10 mouse cellular contexts compared by ENCODE assay signal in the genomic region with DNA sequence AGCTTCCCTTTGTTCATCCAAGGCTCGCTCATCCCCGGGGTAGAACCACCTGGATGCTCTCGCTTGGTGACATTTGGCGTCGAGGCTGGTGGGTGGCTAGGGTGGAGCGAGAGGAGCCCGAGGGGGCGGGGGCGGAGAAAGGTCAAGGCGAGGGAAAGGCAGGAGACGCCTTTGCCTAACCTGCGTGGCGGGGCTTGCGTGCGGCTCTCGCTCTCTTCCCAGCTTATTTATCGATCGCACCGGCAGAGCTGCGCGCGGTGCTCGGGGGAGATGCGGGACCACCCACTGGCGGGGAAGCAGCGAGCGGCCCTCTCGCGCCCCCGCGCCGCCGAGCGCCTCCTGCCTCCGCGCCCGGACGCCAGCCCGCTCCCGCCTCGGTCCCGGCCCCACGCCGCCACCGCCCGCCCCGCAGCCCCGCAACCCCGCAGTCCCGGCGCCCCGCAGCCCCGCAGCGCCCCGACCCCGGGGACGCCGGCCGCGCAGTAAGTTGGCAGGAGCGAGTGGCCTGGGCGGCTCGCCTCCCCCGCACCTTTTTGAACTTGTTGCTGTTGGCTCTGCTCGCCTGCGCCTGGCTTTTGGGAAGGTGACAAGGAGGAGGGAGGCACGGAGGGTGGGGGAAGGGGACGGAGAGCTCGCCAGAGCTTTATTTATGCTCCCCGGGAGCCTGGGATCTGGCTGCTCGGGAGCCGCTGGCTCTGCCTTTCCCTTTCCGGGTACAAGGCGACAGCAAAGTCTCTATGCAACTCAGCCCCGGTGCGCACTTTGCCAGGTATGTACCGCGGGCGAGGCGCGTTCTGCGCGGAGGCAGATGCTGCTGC. TPM values are rescaled to one million over a fixed set of nuclear protein-coding genes. Genes with fewer than 3 reads are reported as not detected.
A peak's percentile ranks its signal among the peaks of the same experiment; 100 is the strongest.
DNase-seq lines count a peak whose midpoint lies in the region; ATAC-seq lines count a peak whose summit lies in the region.
"Had no signal": no experiment of that assay in that cellular context is flagged by ENCODE, and none has a peak within 500 bp of the region (broad histone marks: within the 10 kb centered on the region; RNA-seq: fewer than 3 reads in every experiment).

No protein-coding gene starts in this region.

- H3K4me2 ChIP-seq in liver, embryonic 11.5 days: peak overlapping the region; percentile 78

- peaks cover 16% of the 10 kb centered on the region for H3K27me3 ChIP-seq in heart, embryonic 10.5 days (ENCODE audit: insufficient read depth, poor library complexity, severe bottlenecking)
- peaks cover 33% of the 10 kb centered on the region for H3K27me3 ChIP-seq in liver, embryonic 11.5 days (replicated peaks; ENCODE audit: control insufficient read depth, insufficient read depth, low read length)

- no peaks in the 10 kb centered on the region for H3K9me3 ChIP-seq in heart, embryonic 10.5 days
- no peaks in the 10 kb centered on the region for H3K9me3 ChIP-seq in liver, embryonic 11.5 days (ENCODE audit: control insufficient read depth, low read length)

- DNase-seq in lung, postnatal 10 days: peak; percentile 9
- no peak for DNase-seq in lung, postnatal 14 days
- peak; percentile 52 for DNase-seq in embryo, embryonic 9.5 days (ENCODE audit: extremely low spot score)
- peak; percentile 78 for DNase-seq in heart, embryonic 10.5 days (ENCODE audit: low spot score)
- peak; percentile 51 for DNase-seq in kidney, postnatal 10 days
- peak; percentile 46 for DNase-seq in liver, embryonic 11.5 days (ENCODE audit: low spot score)
- peak; percentile 68 for DNase-seq in retina, postnatal 1 day
- DNase-seq in MN1 (ENCODE audit: low spot score): no peak

- peak; percentile 51; the same call in 1 of the 2 replicates for ATAC-seq in liver, embryonic 11.5 days (replicated peaks; ENCODE audit: low FRiP score)

- no peak overlapping the region for H3K9ac ChIP-seq in liver, embryonic 11.5 days (ENCODE audit: low read depth, low read length)

- peak overlapping the region; percentile 85 for H3K27ac ChIP-seq in heart, embryonic 10.5 days
- no peak overlapping the region for H3K27ac ChIP-seq in liver, embryonic 11.5 days (ENCODE audit: low read depth, low read length)

- H3K4me1 ChIP-seq in heart, embryonic 10.5 days: no peaks in the 10 kb centered on the region
- no peaks in the 10 kb centered on the region for H3K4me1 ChIP-seq in liver, embryonic 11.5 days (replicated peaks; ENCODE audit: control insufficient read depth, insufficient read depth, low read length)

- H3K4me3 ChIP-seq in heart, embryonic 10.5 days: peak overlapping the region; percentile 87
- H3K4me3 ChIP-seq in liver, embryonic 11.5 days (ENCODE audit: low read depth, low read length): peak overlapping the region; percentile 56
- H3K4me3 ChIP-seq: myocyte had no signal

- WGBS in heart, embryonic 10.5 days: under 1% methylated on average over 73 of the region's 83 CpGs
- WGBS in liver, embryonic 11.5 days: 1% methylated on average over 82 of the region's 83 CpGs

- H3K36me3 ChIP-seq in heart, embryonic 10.5 days: no peaks in the 10 kb centered on the region
- no peaks in the 10 kb centered on the region for H3K36me3 ChIP-seq in liver, embryonic 11.5 days (ENCODE audit: control insufficient read depth, insufficient read depth, low read length)
- H3K36me3 ChIP-seq: G1E had no signal

RNA-seq across cellular contexts. Expression of a gene that starts 0.4 kb away (rescaled TPM):
- 0.62 and 1.3 TPM in 2 replicates for polyA plus RNA-seq in heart, embryonic 10.5 days (2016; fragmentation: Nextera tagmentation; extraction: Ambion mirVana)
- polyA plus RNA-seq in liver, embryonic 11.5 days (2014; fragmentation: Nextera tagmentation; extraction: Ambion mirVana): 0.08 and 0.21 TPM in 2 replicates
- polyA plus RNA-seq: G1E, myocyte had no signal

Comparison
In these comparisons a context has a peak if more than half of its experiments do, and no peak if none do; other contexts are left out.
1. DNase-seq: peak in lung, postnatal 10 days (single experiment), embryo, embryonic 9.5 days (single experiment), heart, embryonic 10.5 days (single experiment), kidney, postnatal 10 days (single experiment), liver, embryonic 11.5 days (single experiment) and retina, postnatal 1 day (single experiment); none in lung, postnatal 14 days (single experiment) and MN1 (single experiment).